Mouse (Mus musculus) ES-E14 (cell line): ENCODE data around the gene Ccr4. TPM values are rescaled to one million over a fixed set of nuclear protein-coding genes. Genes with fewer than 3 reads are reported as not detected.

ENCODE experiments used
- DNase-seq: peaks from one replicate; pipeline ENCODE4 v3.0.0-alpha.2; 2013; ENCODE audit warnings: low read depth, low spot score
- H3K27ac ChIP-seq: 2 replicates; pipeline ENCODE4 v1.5.1; 2012; ENCODE audit warnings: low read depth, mild to moderate bottlenecking, low read length, moderate library complexity, mixed read lengths; ENCODE audit not compliant: poor library complexity, insufficient read depth, severe bottlenecking
- H3K36me3 ChIP-seq: 2 replicates; pipeline ENCODE4 v1.6.1; 2012; ENCODE audit warnings: mild to moderate bottlenecking, low read length, moderate library complexity, mixed read lengths; ENCODE audit not compliant: control insufficient read depth, poor library complexity, insufficient read depth, severe bottlenecking
- H3K4me1 ChIP-seq, 2 experiments: fragments of 150-350 bp in 1 of 2; sonication (generic) in 1 of 2; 2 replicates each; pipeline ENCODE4 v1.6.1; 2012; ENCODE audit warnings: low read length in 2 of 2, mild to moderate bottlenecking in 1 of 2, mixed read lengths in 1 of 2; ENCODE audit not compliant: control insufficient read depth in 2 of 2, insufficient read depth in 2 of 2, poor library complexity in 1 of 2
- H3K4me3 ChIP-seq, 2 experiments: fragments of 150-350 bp in 1 of 2; sonication (generic) in 1 of 2; 2 replicates each; pipeline ENCODE4 v1.5.1; 2012; ENCODE audit warnings: low read length in 2 of 2, low read depth in 1 of 2, mild to moderate bottlenecking in 1 of 2, mixed read lengths in 1 of 2; ENCODE audit not compliant: insufficient read depth in 1 of 2, poor library complexity in 1 of 2, severe bottlenecking in 1 of 2
- H3K9ac ChIP-seq: 2 replicates; pipeline ENCODE4 v1.6.1; 2012; ENCODE audit warnings: low read depth, mild to moderate bottlenecking, low read length, mixed read lengths; ENCODE audit not compliant: poor library complexity, insufficient read depth, severe bottlenecking
- H3K9me3 ChIP-seq: fragments of 150-350 bp; sonication (generic); 2 replicates; pipeline ENCODE4 v1.6.1; 2012; ENCODE audit warnings: low read depth, mild to moderate bottlenecking, low read length; ENCODE audit not compliant: control insufficient read depth, insufficient read depth
- CHD2 ChIP-seq: IDR thresholded peaks from 2 replicates; pipeline ENCODE4 v1.6.1; 2014; ENCODE audit warnings: mild to moderate bottlenecking, low read depth, low read length, inconsistent platforms
- HCFC1 ChIP-seq: IDR thresholded peaks from 2 replicates; pipeline ENCODE4 v1.6.1; 2012; ENCODE audit warnings: low read length, inconsistent platforms, borderline replicate concordance; ENCODE audit not compliant: insufficient read depth
- MAFK ChIP-seq: IDR thresholded peaks from 2 replicates; pipeline ENCODE4 v1.6.1; 2014; ENCODE audit warnings: mild to moderate bottlenecking, low read depth, low read length, inconsistent platforms; ENCODE audit not compliant: insufficient read depth
- ZC3H11A ChIP-seq: IDR thresholded peaks from 2 replicates; pipeline ENCODE4 v1.6.1; 2012; ENCODE audit warnings: low read depth, mild to moderate bottlenecking, inconsistent platforms, low read length, borderline replicate concordance
- ZNF384 ChIP-seq: IDR thresholded peaks from 2 replicates; pipeline ENCODE4 v1.6.1; 2012; ENCODE audit warnings: low read depth, low read length, inconsistent platforms
- in situ Hi-C, 2 experiments: fragments of 600-800 bp; cut with MboI; formaldehyde crosslinking; loops; one replicate each; pipeline ENCODE4 v1.15.1; 2025; ENCODE audit warnings: low sequenced_read_pairs in 2 of 2, inconsistent platforms in 1 of 2; ENCODE audit not compliant: unreplicated experiment in 2 of 2
- total RNA-seq: library from RNA; depleted of rRNA; stranded (reverse); fragments of 300-350 nt; gene quantifications from 2 replicates; pipeline ENCODE4 v1.2.3, GENCODE M21; 2012

The Ccr4 gene
- total RNA-seq, 1 experiment: 1.4 TPM

DNA sequence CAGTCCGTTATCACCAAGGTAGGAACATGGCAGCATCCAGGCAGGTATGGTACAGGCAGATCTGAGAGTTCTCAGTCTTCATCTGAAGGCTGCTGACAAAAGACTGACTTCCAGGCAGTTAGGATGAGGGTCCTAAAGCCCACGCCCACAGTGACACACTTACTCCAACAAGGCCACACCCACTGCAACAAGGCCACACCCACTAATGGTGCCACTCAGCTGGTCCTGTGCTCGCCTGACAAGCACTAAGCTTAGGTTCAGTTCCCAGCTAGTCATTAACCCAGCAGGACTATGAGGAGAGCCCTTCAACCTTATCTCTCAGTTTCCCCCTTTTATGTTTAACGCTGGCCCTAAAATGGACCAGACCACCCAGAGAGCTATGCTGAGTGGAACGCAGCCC lies 56.0 kb downstream of the Ccr4 start:
- DNase-seq: peak; percentile 22
- peaks cover 0 to 7% of the 10 kb centered on the region in 2 experiments; a peak in 1 of 4 replicates for H3K4me1 ChIP-seq
- no peaks in the 10 kb centered on the region for H3K9me3 ChIP-seq
- H3K4me3 ChIP-seq: no peak overlapping the region
- H3K27ac ChIP-seq: no peak overlapping the region
- in situ Hi-C loops: no loop called here
- H3K9ac ChIP-seq: no peak overlapping the region
- TF ChIP-seq MAFK: no peak
- TF ChIP-seq CHD2: no peak
- no peak for TF ChIP-seq HCFC1
- no peak for TF ChIP-seq ZC3H11A
- no peak for TF ChIP-seq ZNF384
- no peaks in the 10 kb centered on the region; the same call in 1 of the 2 replicates for H3K36me3 ChIP-seq

DNA sequence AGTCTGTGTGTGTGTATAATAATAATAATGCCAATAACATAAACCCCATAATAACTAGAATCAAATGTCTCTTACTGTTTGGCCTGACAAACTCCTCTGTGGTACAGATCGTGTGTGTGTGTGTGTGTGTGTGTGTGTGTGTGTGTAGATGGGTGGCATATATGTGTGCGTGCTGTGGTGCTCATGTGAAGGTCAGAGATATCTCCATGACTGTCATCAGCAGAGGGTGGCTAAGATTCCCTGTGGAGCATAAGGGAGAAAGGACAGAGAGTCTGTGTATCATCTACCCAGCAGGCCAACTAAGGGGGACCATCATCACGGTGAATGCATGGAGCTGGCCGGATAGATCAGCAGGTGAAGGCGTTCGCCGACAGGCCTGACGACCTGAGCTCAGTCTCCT lies 57.8 kb downstream of the Ccr4 start:
- no peak for DNase-seq
- H3K4me1 ChIP-seq: peaks cover 0 to 11% of the 10 kb centered on the region in 2 experiments; a peak in 1 of 4 replicates
- H3K36me3 ChIP-seq: peaks cover 3% of the 10 kb centered on the region; the same call in 1 of the 2 replicates
- H3K9ac ChIP-seq: no peak overlapping the region
- H3K27ac ChIP-seq: no peak overlapping the region
- no peaks in the 10 kb centered on the region for H3K9me3 ChIP-seq
- no peak overlapping the region for H3K4me3 ChIP-seq
- in situ Hi-C loops: no loop called here
- TF ChIP-seq HCFC1 (no peak), MAFK (no peak), ZNF384 (no peak), ZC3H11A (no peak), CHD2 (no peak)

DNA sequence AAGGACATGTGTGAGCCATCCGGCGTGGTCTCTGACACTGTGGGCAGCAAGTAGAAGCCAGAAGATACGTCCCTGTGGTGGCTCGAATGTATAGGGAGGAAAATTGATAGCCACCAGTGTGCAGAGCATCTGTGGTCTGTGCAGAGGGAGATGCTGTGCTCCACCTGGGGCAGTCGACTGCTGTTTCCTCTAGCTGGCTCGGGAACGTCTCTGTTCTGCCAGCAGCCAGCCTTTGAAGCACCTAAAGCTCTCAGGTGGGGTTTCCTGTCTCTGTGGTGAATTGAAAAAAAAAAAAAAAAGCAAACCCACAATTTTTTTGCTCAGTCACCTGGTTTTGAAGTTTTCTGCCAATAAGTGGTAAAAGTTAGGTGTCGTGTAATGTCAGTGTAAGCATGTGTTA lies 61.4 kb downstream of the Ccr4 start:
- no peak for DNase-seq
- Histone ChIP-seq H3K27ac (no peak overlapping the region), H3K4me3 (no peak overlapping the region), H3K9me3 (no peaks in the 10 kb centered on the region), H3K36me3 (peaks cover 3% of the 10 kb centered on the region; the same call in 1 of the 2 replicates), H3K9ac (no peak overlapping the region), H3K4me1 (peaks cover 3 to 19% of the 10 kb centered on the region in 2 experiments; a peak in 2 of 4 replicates)
- in situ Hi-C loops: no loop called here
- TF ChIP-seq ZNF384 (no peak), HCFC1 (no peak), ZC3H11A (no peak), MAFK (no peak), CHD2 (no peak)

DNA sequence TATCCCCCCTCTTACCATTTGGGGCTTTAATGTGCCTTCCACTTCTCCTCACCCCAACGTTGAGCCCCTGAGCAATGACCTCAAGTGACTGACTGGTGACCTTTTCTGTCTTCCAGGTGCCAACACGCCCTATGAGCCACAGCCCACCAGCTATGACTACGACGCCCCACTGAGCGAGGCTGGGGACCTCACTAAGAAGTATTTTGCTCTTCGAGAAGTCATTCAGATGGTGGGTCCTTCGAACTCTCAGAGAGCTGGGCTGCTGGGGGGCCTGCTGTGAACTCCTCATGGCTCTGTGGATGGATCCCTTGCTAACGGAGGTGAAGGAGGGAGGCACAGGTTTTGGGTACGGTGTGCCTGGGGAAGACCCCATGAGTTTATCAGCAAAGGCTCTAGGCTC lies 61.8 kb downstream of the Ccr4 start:
- Histone ChIP-seq H3K4me3 (no peak overlapping the region), H3K36me3 (peaks cover 3% of the 10 kb centered on the region; the same call in 1 of the 2 replicates), H3K9me3 (no peaks in the 10 kb centered on the region), H3K9ac (no peak overlapping the region), H3K4me1 (peaks cover 3 to 19% of the 10 kb centered on the region in 2 experiments; a peak in 2 of 4 replicates), H3K27ac (no peak overlapping the region)
- DNase-seq: no peak
- TF ChIP-seq HCFC1 (no peak), ZC3H11A (no peak), CHD2 (no peak), MAFK (no peak), ZNF384 (no peak)
- in situ Hi-C loops: no loop called here

GRCm38 (mm10) chr9:114442225-114442624 lies 62.5 kb downstream of the Ccr4 start:
- no peak overlapping the region for H3K4me3 ChIP-seq
- in situ Hi-C loops: no loop called here
- H3K4me1 ChIP-seq: peaks cover 3 to 17% of the 10 kb centered on the region in 2 experiments; a peak in 2 of 4 replicates
- no peak for DNase-seq
- no peaks in the 10 kb centered on the region for H3K9me3 ChIP-seq
- H3K27ac ChIP-seq: no peak overlapping the region
- H3K36me3 ChIP-seq: peaks cover 3% of the 10 kb centered on the region; the same call in 1 of the 2 replicates
- H3K9ac ChIP-seq: no peak overlapping the region
- TF ChIP-seq HCFC1: no peak
- no peak for TF ChIP-seq ZNF384
- TF ChIP-seq MAFK: no peak
- no peak for TF ChIP-seq CHD2
- no peak for TF ChIP-seq ZC3H11A
